Mouse (Mus musculus): ENCODE data around the gene Col6a4. TPM values are rescaled to one million over a fixed set of nuclear protein-coding genes. Genes with fewer than 3 reads are reported as not detected.
A peak's percentile ranks its signal among the peaks of the same experiment; 100 is the strongest.

Col6a4 gene
- polyA plus RNA-seq, 1 experiment from 2014 or later, result 1.4 TPM

DNA sequence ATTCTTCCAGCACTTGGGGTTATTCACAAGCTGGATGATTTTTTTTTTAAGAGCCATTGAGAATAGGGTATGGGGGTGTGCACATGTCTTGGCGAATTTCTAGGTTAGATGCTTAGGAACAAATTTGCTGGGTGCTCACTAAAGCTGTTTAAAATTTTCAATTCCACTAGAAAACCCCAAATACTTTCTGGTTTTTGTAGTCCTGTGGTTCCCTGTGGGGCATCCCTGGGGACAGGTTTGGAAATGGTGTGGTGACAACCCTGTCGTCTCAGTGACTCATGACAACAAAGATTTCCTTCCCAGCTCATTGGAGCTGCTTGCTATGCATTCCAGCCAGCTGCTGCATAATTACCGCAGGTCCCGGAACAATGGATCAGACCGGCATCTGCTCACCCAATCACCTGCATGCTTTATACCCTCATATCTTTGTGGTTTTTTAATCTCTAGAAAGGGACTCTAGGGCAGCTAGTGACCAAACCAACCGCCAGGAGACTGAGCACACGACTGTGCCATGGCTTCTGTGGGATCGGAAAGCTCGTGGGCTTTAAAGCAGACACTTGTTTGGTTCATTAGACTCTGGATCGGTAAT is 111.6 kb downstream of the Col6a4 start:
- peak overlapping the region; percentile 43 for H3K4me2 ChIP-seq
- H3K27me3 ChIP-seq, result no peaks in the 10 kb centered on the region
- peaks cover 7% of the 10 kb centered on the region for H3K4me1 ChIP-seq (replicated peaks)
- peak overlapping the region; percentile 62 for H3K27ac ChIP-seq (replicated peaks)
- WGBS, result 12% methylated on average over 10 of the region's 10 CpGs
- peak overlapping the region; percentile 9; the same call in 1 of the 2 replicates for H3K4me3 ChIP-seq
- 0 out of 2 replicates have a peak overlapping the region, but pooled peaks have one; percentile 9 for H3K9ac ChIP-seq
- peak; percentile 51; the same call in 1 of the 2 replicates for ATAC-seq (ENCODE audit: low FRiP score, low read depth)
- H3K9me3 ChIP-seq, result no peaks in the 10 kb centered on the region
- H3K36me3 ChIP-seq, result no peaks in the 10 kb centered on the region

DNA sequence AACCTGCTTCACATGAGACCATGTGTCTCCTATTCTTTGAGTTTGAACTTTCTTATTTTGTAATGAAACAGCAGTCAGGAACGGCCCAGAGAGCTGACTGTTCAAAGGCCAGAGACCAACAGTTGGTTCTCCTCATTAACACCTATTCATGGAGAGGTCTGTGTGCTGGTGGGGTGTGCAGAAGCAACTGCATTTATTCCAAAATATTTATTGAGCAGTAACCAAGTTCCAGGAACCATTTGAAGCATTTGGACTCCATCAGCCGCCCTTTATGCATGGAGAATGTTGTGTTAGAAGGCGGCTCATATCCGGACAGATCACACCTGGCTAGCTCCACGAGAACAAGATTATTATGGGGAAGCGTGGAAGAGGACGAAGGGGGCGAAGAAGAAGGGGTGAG is 118.1 kb downstream of the Col6a4 start:
- no peaks in the 10 kb centered on the region for H3K4me1 ChIP-seq (replicated peaks)
- 95% methylated on average over 8 of the region's 8 CpGs for WGBS

DNA sequence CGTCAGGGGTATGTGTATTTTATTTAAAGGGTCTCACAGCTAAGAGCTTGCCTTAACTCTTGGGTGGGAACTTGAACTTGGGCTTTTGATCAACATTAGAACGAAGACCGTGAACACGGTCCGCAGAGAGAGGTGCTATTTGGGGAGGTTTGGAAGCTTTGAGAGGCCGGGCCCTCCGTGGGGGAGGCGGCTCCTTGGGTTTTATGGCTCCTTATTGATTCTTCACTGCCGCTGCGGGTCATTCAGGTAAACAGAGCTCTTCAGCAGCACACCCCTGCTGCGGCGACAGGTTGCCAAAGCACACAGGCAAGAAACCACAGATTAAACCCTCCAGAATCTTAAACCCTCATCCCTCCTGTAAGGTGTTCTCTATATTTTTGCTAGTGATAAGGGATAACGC is 119.7 kb downstream of the Col6a4 start:
- H3K27ac ChIP-seq (replicated peaks), result no peak overlapping the region
- no peaks in the 10 kb centered on the region for H3K36me3 ChIP-seq
- ATAC-seq (ENCODE audit: low FRiP score, low read depth), result no peak
- no peak overlapping the region for H3K4me2 ChIP-seq
- H3K27me3 ChIP-seq, result no peaks in the 10 kb centered on the region; the same call in 1 of the 2 replicates
- no peak overlapping the region for H3K9ac ChIP-seq
- no peak overlapping the region for H3K4me3 ChIP-seq
- 35% methylated on average over 13 of the region's 13 CpGs for WGBS
- H3K9me3 ChIP-seq, result no peaks in the 10 kb centered on the region
- no peaks in the 10 kb centered on the region for H3K4me1 ChIP-seq (replicated peaks)

More for the DNA sequence above, 118.1 kb downstream of the Col6a4 start:
- no peaks in the 10 kb centered on the region; the same call in 1 of the 2 replicates for H3K27me3 ChIP-seq
- ATAC-seq (ENCODE audit: low FRiP score, low read depth), result no peak
- no peak overlapping the region for H3K4me2 ChIP-seq
- H3K4me3 ChIP-seq, result no peak overlapping the region
- no peaks in the 10 kb centered on the region for H3K36me3 ChIP-seq
- H3K9me3 ChIP-seq, result no peaks in the 10 kb centered on the region
- H3K27ac ChIP-seq (replicated peaks), result no peak overlapping the region
- no peak overlapping the region for H3K9ac ChIP-seq

DNA sequence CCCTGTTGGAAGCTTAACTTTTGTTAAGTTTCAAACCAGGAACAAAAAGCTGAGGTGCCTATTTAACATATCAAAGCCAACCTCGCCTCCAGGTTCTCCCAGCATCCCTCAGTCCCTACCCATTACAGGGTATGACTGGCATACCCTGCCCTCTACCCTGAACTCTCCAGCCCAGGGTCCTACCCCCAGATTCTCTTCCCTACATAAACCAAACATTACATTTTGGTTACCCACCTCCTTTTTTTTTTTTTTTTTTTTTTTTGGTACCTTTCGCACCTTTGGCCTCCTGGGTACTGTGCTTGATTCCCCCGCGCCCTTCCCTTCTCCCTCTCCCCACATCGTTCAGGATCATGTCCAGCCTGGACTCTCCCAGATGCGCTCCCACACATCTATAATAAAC is 120.3 kb downstream of the Col6a4 start:
- Histone ChIP-seq H3K9ac (no peak overlapping the region), H3K27me3 (no peaks in the 10 kb centered on the region; the same call in 1 of the 2 replicates), H3K4me3 (no peak overlapping the region), H3K4me1 (replicated peaks) (no peaks in the 10 kb centered on the region), H3K36me3 (no peaks in the 10 kb centered on the region), H3K4me2 (no peak overlapping the region), H3K9me3 (no peaks in the 10 kb centered on the region), H3K27ac (replicated peaks) (no peak overlapping the region)
- ATAC-seq (ENCODE audit: low FRiP score, low read depth), result no peak
- 58% methylated on average over 6 of the region's 6 CpGs for WGBS

DNA sequence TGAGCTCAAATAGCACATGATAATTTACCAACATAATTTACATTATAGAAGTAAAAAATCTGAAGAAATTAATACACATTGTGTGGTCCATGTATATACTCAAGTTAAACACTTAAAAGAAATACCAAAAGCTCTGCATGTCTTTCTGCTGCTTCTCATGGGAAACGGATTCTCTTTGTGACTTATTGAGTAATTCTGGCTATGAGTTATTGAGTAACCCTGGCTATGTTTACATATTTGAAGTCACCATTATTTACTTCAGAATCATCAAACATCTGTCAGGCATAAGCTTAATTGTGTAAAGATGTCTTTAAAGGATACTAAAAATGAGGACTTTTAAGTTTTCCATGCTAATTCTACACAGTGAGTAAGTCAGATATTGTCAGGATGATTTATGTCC is 122.8 kb downstream of the Col6a4 start:
- no peaks in the 10 kb centered on the region for H3K9me3 ChIP-seq

DNA sequence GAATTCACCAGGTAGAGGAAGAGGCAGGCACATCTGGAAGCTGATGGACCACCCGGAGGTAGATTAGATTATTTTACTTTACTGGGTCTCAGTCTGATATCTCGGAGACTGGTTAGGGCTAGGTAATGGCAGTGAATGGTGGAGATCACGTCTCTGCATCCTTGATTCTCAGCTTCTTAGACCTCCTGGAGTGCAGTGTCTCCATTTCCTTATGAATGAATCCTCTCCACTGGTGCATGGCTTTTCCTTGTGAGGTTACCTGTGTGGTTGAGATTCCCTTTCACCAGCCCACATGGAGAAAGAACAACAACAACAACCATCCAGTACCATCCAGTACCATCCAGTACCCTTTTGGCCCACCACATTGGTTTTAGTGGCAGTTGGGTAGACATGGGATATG is 124.6 kb downstream of the Col6a4 start:
- Histone ChIP-seq H3K4me3 (no peak overlapping the region), H3K27ac (replicated peaks) (no peak overlapping the region), H3K27me3 (no peaks in the 10 kb centered on the region; the same call in 1 of the 2 replicates), H3K9me3 (no peaks in the 10 kb centered on the region), H3K9ac (no peak overlapping the region), H3K4me1 (replicated peaks) (no peaks in the 10 kb centered on the region), H3K36me3 (no peaks in the 10 kb centered on the region), H3K4me2 (no peak overlapping the region)
- no peak for ATAC-seq (ENCODE audit: low FRiP score, low read depth)
- WGBS, result 85% methylated on average over 3 of the region's 3 CpGs

More for the DNA sequence above, 122.8 kb downstream of the Col6a4 start:
- Histone ChIP-seq H3K36me3 (no peaks in the 10 kb centered on the region), H3K27me3 (no peaks in the 10 kb centered on the region; the same call in 1 of the 2 replicates), H3K4me3 (no peak overlapping the region), H3K4me2 (no peak overlapping the region), H3K4me1 (replicated peaks) (no peaks in the 10 kb centered on the region), H3K27ac (replicated peaks) (no peak overlapping the region), H3K9ac (no peak overlapping the region)
- WGBS, result 85% methylated on average over 1 of the region's 1 CpGs
- no peak for ATAC-seq (ENCODE audit: low FRiP score, low read depth)

DNA sequence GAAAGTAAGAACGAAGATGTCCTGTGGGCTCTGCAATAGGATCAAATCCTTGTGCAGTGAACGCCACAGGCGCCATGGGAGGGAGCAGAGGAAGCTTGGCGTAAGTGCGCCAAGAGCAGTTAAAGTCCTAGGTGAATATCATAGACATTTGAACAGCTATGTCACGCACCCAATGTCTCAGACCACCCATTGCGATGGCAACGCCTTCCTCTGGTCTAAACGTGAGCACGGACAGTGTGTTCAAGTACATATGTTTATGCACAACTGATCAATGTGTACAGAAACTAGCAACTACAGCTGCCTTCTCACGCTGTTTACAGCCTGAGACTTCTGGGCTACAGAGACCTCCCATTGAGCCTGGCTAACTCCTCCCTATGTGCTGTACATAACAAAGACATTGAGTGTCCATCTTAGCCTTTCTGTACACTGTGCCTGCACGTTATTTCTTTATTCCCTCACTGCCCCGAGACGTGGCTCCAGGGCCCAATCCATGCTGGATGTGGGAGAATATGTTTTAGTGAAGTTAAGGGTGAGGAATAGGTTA is 125.2 kb downstream of the Col6a4 start:
- no peak for ATAC-seq (ENCODE audit: low FRiP score, low read depth)
- Histone ChIP-seq H3K27me3 (no peaks in the 10 kb centered on the region; the same call in 1 of the 2 replicates), H3K4me2 (no peak overlapping the region), H3K4me3 (no peak overlapping the region), H3K9me3 (no peaks in the 10 kb centered on the region), H3K4me1 (replicated peaks) (no peaks in the 10 kb centered on the region), H3K27ac (replicated peaks) (no peak overlapping the region), H3K36me3 (no peaks in the 10 kb centered on the region), H3K9ac (no peak overlapping the region)
- WGBS, result 92% methylated on average over 14 of the region's 14 CpGs

DNA sequence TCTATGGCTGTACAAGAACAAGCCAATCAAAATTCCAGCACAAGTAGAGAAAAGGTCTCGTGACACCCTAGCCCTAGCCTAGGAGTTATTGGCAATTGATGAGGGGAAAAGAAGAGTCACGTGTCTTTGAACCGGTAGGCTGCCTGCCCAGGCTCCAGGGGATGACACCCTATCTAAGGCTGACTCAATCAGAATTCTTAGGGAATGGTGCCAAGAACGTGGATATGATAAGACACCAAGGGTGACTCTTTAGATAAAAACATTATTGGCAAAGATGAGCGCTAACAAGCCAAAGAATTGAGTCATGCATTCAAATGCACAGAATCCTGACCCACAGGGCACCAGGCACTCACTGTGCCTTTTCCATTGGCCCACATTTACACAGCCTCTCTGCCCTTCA is 125.7 kb downstream of the Col6a4 start:
- 83% methylated on average over 5 of the region's 5 CpGs for WGBS

DNA sequence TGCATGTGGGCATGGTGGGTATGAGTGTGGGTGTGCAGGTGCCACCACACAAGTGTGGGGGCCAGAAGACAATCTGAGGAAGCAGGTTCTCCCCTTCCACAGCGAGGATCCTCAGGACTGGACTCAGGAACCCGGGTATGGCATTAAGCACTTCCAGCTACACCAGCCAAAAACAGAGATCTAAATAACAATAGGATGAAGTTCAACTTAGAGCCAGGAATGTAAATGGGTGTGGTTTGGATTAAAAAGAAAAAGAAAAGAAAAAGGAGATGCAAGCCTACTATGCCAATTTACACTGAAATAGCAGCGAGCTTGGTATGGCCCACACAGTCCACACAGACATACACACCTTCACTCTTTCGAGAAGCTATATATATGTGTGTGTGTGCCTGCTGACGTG is 128.6 kb downstream of the Col6a4 start:
- ATAC-seq (ENCODE audit: low FRiP score, low read depth), result no peak
- H3K27me3 ChIP-seq, result no peaks in the 10 kb centered on the region
- 77% methylated on average over 5 of the region's 5 CpGs for WGBS
- H3K36me3 ChIP-seq, result no peaks in the 10 kb centered on the region
- H3K4me3 ChIP-seq, result no peak overlapping the region
- no peaks in the 10 kb centered on the region for H3K4me1 ChIP-seq (replicated peaks)
- no peak overlapping the region for H3K9ac ChIP-seq
- H3K9me3 ChIP-seq, result no peaks in the 10 kb centered on the region
- H3K27ac ChIP-seq (replicated peaks), result no peak overlapping the region
- H3K4me2 ChIP-seq, result no peak overlapping the region

More for the DNA sequence above, 125.7 kb downstream of the Col6a4 start:
- no peaks in the 10 kb centered on the region for H3K27me3 ChIP-seq
- H3K4me2 ChIP-seq, result no peak overlapping the region
- H3K4me1 ChIP-seq (replicated peaks), result no peaks in the 10 kb centered on the region
- H3K4me3 ChIP-seq, result no peak overlapping the region
- no peak for ATAC-seq (ENCODE audit: low FRiP score, low read depth)
- H3K9me3 ChIP-seq, result no peaks in the 10 kb centered on the region
- no peaks in the 10 kb centered on the region for H3K36me3 ChIP-seq
- H3K9ac ChIP-seq, result no peak overlapping the region
- no peak overlapping the region for H3K27ac ChIP-seq (replicated peaks)

DNA sequence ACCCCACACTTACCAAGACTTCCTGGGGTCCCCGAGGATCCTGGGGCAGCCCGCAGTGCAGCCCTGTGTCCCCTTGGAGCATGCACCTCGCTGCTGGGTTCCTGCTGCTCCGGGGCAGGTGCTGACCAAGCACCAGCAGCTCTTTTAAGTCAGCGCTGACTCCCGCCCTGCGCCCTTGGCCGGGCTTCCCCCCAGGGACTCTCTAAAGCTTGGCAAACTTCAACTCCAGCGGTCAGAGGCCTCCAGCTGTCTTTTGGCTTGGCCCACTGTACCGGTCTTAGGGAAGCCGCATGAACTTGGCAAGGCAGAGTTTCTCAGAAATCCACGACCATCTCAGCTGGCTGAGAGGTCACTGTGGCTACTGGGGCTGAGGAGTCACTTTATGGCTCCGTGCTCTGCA is 136.1 kb downstream of the Col6a4 start, which contains the start of gene Col6a5:
TSS of gene Col6a5 (minus strand) at position 111 of the 400 bp plus-strand sequence.
- Histone ChIP-seq H3K9me3 (no peaks in the 10 kb centered on the region), H3K27me3 (no peaks in the 10 kb centered on the region), H3K36me3 (no peaks in the 10 kb centered on the region), H3K27ac (replicated peaks) (no peak within 1 kb of the TSS), H3K4me1 (replicated peaks) (no peaks in the 10 kb centered on the region), H3K4me2 (no peak within 1 kb of the TSS), H3K4me3 (no peak within 1 kb of the TSS), H3K9ac (no peak within 1 kb of the TSS)
- no peak for ATAC-seq (ENCODE audit: low FRiP score, low read depth)
- 18% methylated on average over 13 of the region's 13 CpGs for WGBS

DNA sequence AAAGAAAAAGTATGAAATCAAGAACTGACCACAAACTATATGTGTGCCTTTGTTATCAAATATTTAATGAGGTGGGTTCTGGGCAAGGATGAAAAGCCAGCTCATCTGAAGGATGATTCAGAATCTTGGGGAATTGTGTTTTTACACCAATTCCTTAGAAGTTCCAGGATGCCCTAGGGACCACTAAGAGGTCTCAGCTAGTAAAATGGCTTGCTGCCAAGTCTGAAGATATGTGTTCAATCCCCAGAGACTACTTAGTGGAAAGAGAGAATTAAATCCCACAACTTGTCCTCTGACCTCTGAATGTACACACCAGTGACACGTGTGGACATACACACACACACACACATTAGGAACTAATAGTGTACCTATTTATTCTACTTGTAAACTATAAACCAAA is 137.5 kb downstream of the Col6a4 start:
- H3K9ac ChIP-seq, result no peak overlapping the region
- 68% methylated on average over 1 of the region's 1 CpGs for WGBS
- no peak overlapping the region for H3K4me3 ChIP-seq
- H3K27me3 ChIP-seq, result no peaks in the 10 kb centered on the region
- H3K36me3 ChIP-seq, result no peaks in the 10 kb centered on the region
- H3K4me1 ChIP-seq (replicated peaks), result no peaks in the 10 kb centered on the region
- no peak for ATAC-seq (ENCODE audit: low FRiP score, low read depth)
- H3K4me2 ChIP-seq, result no peak overlapping the region
- H3K9me3 ChIP-seq, result no peaks in the 10 kb centered on the region
- no peak overlapping the region for H3K27ac ChIP-seq (replicated peaks)

DNA sequence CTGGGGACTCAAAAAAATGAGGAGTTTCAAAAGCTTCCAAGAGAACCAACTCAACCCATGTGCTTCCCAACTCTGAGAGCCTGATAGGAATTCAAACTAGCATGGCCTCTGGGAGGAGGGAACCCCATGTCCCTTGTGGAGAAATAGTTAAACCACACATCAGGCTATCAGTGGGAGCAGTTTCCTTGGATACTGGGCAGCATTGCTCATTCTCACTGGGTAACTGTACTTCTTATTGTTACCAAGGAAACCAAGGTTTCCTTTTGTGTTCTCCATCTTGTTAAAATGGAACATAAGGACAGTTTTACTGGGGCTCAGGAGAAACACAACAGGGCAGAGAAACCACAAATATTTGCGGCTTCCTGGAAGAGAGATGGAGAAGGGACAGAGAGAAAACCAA is 146.8 kb downstream of the Col6a4 start:
- Histone ChIP-seq H3K36me3 (no peaks in the 10 kb centered on the region), H3K27ac (replicated peaks) (no peak overlapping the region), H3K4me1 (replicated peaks) (0 out of 2 replicates have a peak, but pooled peaks cover 3% of the 10 kb centered on the region), H3K9me3 (no peaks in the 10 kb centered on the region), H3K9ac (no peak overlapping the region), H3K27me3 (no peaks in the 10 kb centered on the region), H3K4me3 (no peak overlapping the region), H3K4me2 (no peak overlapping the region)
- WGBS, result 73% methylated on average over 1 of the region's 1 CpGs
- no peak for ATAC-seq (ENCODE audit: low FRiP score, low read depth)
